Mouse (Mus musculus): ENCODE results near the gene Exoc6. TPM values are rescaled to one million over a fixed set of nuclear protein-coding genes. Genes with fewer than 3 reads are reported as not detected.

The Exoc6 gene
- total RNA-seq, 2 experiments from 2014 or later, result 40.6 to 41.3 TPM

GRCm38 (mm10) chr19:37686347-37686746, 136.1 kb downstream of the Exoc6 start:
- DNase-seq (ENCODE audit: low spot score in 2 of 2), result no peak

- no peak for DNase-seq (ENCODE audit: low spot score in 2 of 2)
These were observed 137.0 kb downstream of the Exoc6 start for GRCm38 (mm10) chr19:37686941-37687850.

- no peak for DNase-seq (ENCODE audit: low spot score in 2 of 2)
These were observed 139.3 kb downstream of the Exoc6 start for GRCm38 (mm10) chr19:37689478-37689877.

- no peak for DNase-seq (ENCODE audit: low spot score in 2 of 2)
These were observed 140.5 kb downstream of the Exoc6 start for GRCm38 (mm10) chr19:37690716-37691115.

- DNase-seq (ENCODE audit: low spot score in 2 of 2), result peak; percentile 27 to 52
These were observed 142.7 kb downstream of the Exoc6 start for GRCm38 (mm10) chr19:37692879-37693278.

GRCm38 (mm10) chr19:37695146-37695545, 144.9 kb downstream of the Exoc6 start:
- no peak for DNase-seq (ENCODE audit: low spot score in 2 of 2)

GRCm38 (mm10) chr19:37695762-37696602, 145.8 kb downstream of the Exoc6 start:
- DNase-seq (ENCODE audit: low spot score in 2 of 2), result no peak

- no peak for DNase-seq (ENCODE audit: low spot score in 2 of 2)
These were observed 146.6 kb downstream of the Exoc6 start for GRCm38 (mm10) chr19:37696603-37697334.

- no peak for DNase-seq (ENCODE audit: low spot score in 2 of 2)
These were observed 147.1 kb downstream of the Exoc6 start for GRCm38 (mm10) chr19:37697335-37697636.

- no peak for DNase-seq (ENCODE audit: low spot score in 2 of 2)
These were observed 147.5 kb downstream of the Exoc6 start, which contains the start of gene Cyp26a1 for GRCm38 (mm10) chr19:37697651-37698272. Gene Cyp26a1, plus strand, starts transcription at chr19:37697798.

GRCm38 (mm10) chr19:37698273-37699160, 148.3 kb downstream of the Exoc6 start:
- DNase-seq (ENCODE audit: low spot score in 2 of 2), result peak in 1 of 2 experiments; percentile 13

- no peak for DNase-seq (ENCODE audit: low spot score in 2 of 2)
These were observed 149.5 kb downstream of the Exoc6 start for GRCm38 (mm10) chr19:37699711-37700110.

- no peak for DNase-seq (ENCODE audit: low spot score in 2 of 2)
These were observed 152.3 kb downstream of the Exoc6 start for GRCm38 (mm10) chr19:37702377-37703076.

- peak; percentile 66 to 77 for DNase-seq (ENCODE audit: low spot score in 2 of 2)
These were observed 153.8 kb downstream of the Exoc6 start for GRCm38 (mm10) chr19:37703902-37704509.

GRCm38 (mm10) chr19:37705722-37706121, 155.5 kb downstream of the Exoc6 start:
- DNase-seq (ENCODE audit: low spot score in 2 of 2), result no peak

- no peak for DNase-seq (ENCODE audit: low spot score in 2 of 2)
These were observed 164.5 kb downstream of the Exoc6 start for GRCm38 (mm10) chr19:37714681-37715080.

- no peak for DNase-seq (ENCODE audit: low spot score in 2 of 2)
These were observed 165.8 kb downstream of the Exoc6 start for GRCm38 (mm10) chr19:37715980-37716379.

GRCm38 (mm10) chr19:37716524-37717175, 166.4 kb downstream of the Exoc6 start:
- DNase-seq (ENCODE audit: low spot score in 2 of 2), result no peak

All from left cerebral cortex, adult 18-20 months (tissue).